Mouse (Mus musculus): ENCODE measurements around the gene Tnfrsf1b.

Tnfrsf1b gene

DNA sequence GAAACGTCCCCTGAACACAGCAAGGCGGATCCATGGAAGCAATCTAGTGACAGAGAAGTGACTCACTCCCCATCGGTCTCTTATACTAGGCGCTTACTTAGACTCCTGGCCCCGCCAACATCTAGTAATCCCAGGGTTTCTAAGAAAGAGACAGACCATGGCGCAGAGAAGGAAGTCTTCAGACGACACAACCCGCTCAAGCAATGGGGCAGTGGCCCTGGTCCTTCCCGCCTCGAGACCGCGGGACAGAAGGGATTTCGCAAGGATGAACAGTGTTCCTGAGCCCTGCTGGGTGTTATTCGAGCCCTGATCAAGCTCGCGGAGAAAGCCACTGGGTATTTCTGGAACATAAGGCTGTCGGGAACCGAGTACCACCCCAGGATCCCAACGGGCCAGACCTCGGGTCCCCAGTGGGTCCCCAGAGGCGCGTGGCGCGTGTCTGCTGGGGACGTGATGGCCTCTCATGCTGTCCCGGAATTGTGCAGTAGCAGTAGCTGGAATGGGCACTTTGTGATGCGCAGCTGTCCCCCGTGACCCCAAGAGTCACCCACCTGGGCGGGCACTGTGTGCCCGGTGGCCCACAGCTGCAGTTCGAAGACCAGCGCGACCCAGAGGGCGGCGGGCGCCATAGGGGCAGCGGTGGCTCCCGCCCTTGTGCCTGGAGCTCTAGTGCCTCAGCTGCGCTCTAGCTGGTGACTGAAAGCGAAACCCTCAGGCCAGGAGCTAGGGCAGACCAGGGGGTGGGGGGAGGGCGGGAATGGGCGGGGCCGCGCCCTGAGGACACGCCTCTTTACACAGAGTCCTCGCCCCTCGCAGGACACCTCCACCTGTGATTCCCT lies at the start of gene Tnfrsf1b:
TSS of gene Tnfrsf1b (minus strand) at position 698 of the 839 bp plus-strand sequence.
- peak; percentile 37 for DNase-seq (ENCODE audit: low spot score)

GRCm38 (mm10) chr4:145295589-145296300 lies 49.1 kb upstream of the Tnfrsf1b start:
- no peak for DNase-seq (ENCODE audit: low spot score)

- DNase-seq (ENCODE audit: low spot score) = no peak
Measured at GRCm38 (mm10) chr4:145294588-145294987, 47.9 kb upstream of the Tnfrsf1b start.

DNA sequence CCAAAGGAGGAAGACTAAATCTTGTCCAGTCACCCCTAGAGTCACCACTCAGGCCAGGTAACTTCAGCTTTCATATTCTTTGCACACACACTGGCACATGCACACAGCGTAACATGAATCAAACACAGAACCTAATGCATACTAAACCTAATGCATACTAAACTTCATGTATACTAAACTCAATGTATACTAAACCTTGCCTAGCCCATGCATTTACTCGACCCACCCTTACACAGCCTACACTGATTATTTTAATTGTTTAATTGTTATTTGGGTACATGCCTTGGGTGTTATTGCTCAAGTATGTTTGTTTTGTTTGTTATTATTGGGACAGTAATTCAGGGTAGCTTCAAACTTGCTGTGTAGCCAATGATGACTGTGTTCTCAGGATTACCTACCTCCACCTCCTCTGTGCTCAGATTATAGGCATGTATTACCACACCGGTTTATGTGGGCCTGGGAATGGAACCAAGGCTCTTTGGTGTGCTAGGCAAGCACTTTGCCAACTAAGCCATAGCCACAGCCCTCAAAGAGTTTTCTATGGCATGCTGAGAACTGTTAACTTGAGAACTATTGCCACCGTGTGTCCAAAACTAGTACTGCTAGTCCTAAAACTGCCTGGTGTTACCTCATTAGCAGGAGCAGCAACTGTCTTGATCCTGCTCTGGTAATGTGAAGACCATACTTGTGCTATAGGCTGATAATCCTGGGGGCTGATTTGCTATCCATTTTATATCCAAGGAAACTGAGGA lies 39.9 kb upstream of the Tnfrsf1b start:
- peak; percentile 40 for DNase-seq (ENCODE audit: low spot score)

- no peak for DNase-seq (ENCODE audit: low spot score)
Measured at GRCm38 (mm10) chr4:145284675-145285074, 38.0 kb upstream of the Tnfrsf1b start.

DNA sequence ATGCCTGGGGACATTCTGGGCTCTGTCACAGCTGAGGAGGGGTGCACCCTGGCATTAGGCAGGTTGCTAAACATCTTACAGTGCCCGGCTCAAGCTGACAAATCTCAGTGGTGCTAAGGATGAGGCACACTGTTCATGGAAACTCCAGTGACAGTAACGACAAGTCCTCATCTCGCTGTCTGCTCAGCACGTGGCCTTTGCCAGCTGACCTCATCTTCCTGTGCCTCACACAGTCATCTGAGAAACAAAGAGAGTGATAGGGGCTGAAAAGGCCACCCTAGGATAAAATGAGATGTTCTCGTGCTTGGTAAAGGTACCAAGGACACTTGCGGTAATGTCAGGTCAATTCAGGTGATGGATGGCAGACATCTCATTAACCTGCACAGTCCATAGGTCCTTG lies 36.8 kb upstream of the Tnfrsf1b start:
- no peak for DNase-seq (ENCODE audit: low spot score)

DNA sequence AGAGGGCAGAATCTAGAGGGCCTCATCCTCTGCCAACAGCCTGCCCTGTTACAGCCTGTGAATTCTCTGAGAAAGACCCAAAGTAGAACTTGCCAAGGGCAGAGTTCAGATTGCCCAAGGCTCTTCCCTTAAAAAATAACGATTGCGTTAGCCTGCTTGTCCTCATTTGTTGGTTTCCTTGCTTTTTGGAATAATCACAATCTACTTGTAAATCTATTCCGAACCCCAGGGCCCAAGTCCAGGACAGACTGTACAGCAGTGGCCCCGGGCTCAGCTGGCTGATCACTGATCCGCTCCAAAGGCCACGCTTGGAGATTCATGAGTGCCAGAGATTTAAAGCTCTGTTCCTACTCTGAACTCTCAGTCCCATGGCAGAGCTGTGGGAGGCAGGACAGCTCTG lies 34.3 kb upstream of the Tnfrsf1b start:
- no peak for DNase-seq (ENCODE audit: low spot score)

DNA sequence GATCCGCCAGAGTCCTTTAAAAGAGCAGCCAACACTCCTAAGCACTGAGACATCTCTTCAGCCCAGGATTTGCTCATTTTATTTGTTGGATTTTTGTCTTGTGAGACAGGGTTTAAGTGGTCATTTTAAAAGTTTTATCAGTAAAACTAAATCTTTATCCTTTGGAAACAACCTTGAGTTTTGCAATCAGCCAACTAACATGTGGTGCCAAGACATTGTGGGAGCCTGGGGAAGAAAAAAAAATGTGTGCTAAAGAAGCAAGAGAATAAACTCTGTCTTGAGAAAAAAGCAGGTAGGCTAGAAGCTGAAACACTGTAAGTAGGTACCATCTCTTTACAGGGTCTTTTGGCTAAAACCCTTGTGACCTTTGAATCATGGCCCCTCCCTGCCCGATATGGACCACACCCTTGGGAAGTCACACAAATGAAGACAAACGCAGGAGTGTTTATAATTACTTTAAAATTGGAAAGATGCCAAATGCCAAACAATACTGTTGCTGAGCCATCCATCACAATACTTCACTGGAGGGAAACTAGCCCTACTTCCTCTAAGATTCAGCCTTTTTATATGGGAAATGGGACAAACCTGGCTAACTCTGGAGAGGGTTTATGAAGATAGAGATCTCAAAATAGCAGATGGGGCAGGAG lies 32.2 kb upstream of the Tnfrsf1b start:
- DNase-seq (ENCODE audit: low spot score) = no peak

DNA sequence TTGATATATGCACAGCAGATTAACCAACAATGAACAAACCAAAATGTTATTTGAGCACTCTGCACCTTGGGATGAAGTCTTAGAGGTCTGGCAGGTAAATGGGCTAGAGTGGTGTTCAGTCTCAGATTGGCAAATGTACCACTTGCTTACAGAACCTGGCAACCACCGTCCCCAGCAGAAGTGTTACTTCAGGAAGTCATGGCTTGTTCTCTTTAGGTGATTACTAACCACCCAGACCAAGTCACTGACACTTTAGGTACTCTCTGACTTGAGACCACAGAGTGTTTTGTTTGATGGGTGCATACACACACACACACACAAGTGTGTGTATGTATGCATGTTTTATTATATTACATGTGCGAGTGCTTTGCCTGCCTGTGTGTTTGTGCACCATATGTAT lies 31.6 kb upstream of the Tnfrsf1b start:
- DNase-seq (ENCODE audit: low spot score) = no peak

GRCm38 (mm10) chr4:145276368-145277249 lies 29.9 kb upstream of the Tnfrsf1b start:
- DNase-seq (ENCODE audit: low spot score) = no peak

DNA sequence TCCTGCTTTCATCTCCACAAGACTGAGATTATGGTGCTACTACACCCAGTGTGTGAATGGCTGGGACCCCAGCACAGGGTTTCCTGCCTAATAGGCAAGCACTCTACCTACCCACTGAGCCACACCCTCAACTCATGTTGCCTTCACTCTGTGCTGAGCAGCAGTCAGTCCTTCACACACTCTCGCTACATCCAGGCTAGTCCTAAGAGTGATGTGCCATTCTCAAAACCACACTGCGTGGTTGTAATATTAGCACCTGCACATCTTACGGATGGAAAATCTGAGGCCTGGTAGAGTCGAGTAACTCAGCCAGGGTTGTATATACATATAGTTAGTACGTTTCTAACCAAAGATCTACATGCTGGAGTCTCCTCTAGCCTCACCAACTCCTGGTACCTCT lies 28.2 kb upstream of the Tnfrsf1b start:
- no peak for DNase-seq (ENCODE audit: low spot score)

DNA sequence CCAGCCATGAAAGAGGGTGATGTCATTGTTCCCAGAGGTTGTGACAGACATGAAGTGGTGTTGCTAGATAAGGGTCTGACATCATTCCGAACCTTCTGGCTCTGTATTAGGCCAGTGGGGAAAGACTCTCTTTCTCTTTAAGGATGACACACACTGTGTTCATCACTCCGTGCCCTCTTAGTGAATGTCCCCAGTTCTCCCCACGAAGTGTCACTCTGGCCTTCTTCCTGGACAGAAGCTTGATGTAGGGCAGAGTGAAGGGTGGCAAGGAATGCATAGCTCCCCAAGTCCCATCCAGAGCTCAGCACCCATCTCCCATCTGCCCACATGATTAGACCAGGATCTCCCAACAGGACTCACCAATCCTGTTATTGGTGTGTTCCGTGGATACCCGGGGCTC lies 27.3 kb upstream of the Tnfrsf1b start:
- DNase-seq (ENCODE audit: low spot score) = no peak

GRCm38 (mm10) chr4:145272763-145273162 lies 26.1 kb upstream of the Tnfrsf1b start:
- no peak for DNase-seq (ENCODE audit: low spot score)

- no peak for DNase-seq (ENCODE audit: low spot score)
Measured at GRCm38 (mm10) chr4:145271634-145272033, 25.0 kb upstream of the Tnfrsf1b start.

- no peak for DNase-seq (ENCODE audit: low spot score)
Measured at GRCm38 (mm10) chr4:145270136-145270535, 23.5 kb upstream of the Tnfrsf1b start.

DNA sequence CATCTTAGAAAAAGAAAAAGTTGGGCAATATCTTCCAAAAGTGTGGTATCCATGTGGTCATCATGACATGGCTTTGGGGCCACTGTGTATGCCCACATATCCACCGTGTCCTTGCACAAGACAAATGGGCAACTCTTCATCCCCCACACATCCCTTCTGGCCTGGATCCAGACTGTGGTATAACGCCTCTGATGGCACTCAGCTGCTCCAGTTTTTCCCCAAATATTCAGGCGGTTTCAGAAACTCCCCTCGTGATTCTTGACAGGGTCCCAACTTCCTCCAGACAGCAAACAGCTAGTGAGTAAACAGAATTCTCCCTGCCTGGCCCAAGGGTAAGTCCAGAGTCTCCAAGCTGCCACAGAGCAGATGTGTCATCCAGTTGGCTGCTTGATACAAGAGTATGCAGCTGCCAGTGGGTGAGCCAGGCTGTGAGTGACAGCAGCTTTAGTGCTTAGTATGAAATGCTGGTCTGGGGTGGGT lies 21.0 kb upstream of the Tnfrsf1b start:
- no peak for DNase-seq (ENCODE audit: low spot score)

- DNase-seq (ENCODE audit: low spot score) = no peak
Measured at GRCm38 (mm10) chr4:145266505-145266904, 19.8 kb upstream of the Tnfrsf1b start.

DNA sequence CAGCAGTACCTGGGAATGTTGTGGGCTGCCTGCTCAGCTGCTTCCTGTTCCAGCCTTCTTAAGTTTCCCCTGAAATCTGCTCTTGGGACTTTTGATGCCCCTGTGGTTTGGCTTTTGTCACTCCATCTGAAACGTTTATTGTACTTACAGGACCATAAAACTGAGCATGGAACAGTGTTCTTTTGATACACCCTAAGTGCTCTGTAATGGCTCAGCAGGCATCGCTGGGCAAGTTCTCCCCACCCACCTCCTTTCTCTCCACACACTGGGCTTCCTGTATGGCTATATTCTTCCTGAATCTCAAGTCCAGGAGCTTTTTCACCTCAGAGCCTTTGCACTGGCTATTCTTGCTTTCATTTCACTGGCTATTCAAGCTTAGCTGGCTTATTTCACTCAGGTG lies 18.1 kb upstream of the Tnfrsf1b start:
- DNase-seq (ENCODE audit: low spot score) = no peak

GRCm38 (mm10) chr4:145263583-145263982 lies 16.9 kb upstream of the Tnfrsf1b start:
- no peak for DNase-seq (ENCODE audit: low spot score)

DNA sequence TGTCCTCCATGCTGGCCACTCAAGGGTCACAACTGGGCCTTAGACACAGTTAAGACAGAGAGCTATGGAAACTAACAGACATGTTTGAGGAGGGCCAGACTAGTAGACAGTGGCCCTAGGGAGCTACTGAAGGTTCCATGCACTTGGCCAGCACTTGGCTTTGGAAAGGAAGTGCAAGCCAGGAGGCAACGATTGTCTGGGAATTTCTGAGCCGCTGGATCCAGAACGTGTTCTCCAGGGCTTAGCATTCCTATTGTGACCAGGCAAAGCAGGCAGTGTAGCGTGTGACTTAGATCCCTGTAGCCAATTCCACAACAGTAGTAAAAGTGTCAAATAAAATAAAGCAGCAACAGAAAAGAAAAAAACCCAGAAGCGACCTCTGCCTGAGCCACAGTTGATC lies 14.1 kb upstream of the Tnfrsf1b start:
- DNase-seq (ENCODE audit: low spot score) = no peak

Measured in yolk sac, embryonic 10.5 days (tissue).